Mouse (Mus musculus) heart, postnatal 0 days (tissue): ENCODE measurements around the gene Sema5a. TPM values are rescaled to one million over a fixed set of nuclear protein-coding genes. Genes with fewer than 3 reads are reported as not detected.

Source experiments
- ATAC-seq: fragments of 200-750 bp; cut with Nextera tagmentation; 2 replicates; pipeline ENCODE4 v1.8.0; 2017; ENCODE audit warnings: low read depth, moderate number of reproducible peaks, moderate library complexity; ENCODE audit not compliant: insufficient read depth
- DNase-seq: peaks from one replicate; pipeline ENCODE4 v3.0.0-alpha.2; 2016; ENCODE audit warnings: low spot score
- H3K27ac ChIP-seq: fragments of 300-500 bp; sonication (generic); 2 replicates; pipeline ENCODE4 v1.5.1; 2014; ENCODE audit warnings: low read depth, mild to moderate bottlenecking
- H3K27me3 ChIP-seq: fragments of 300-500 bp; sonication (generic); 2 replicates; pipeline ENCODE4 v1.6.1; 2014; ENCODE audit warnings: low read length, mixed read lengths; ENCODE audit not compliant: control insufficient read depth, insufficient read depth
- H3K36me3 ChIP-seq: fragments of 300-500 bp; sonication (generic); replicated peaks from 2 replicates; pipeline ENCODE4 v1.6.1; 2014; ENCODE audit warnings: low read length, mixed read lengths; ENCODE audit not compliant: control insufficient read depth, insufficient read depth
- H3K4me1 ChIP-seq: fragments of 300-500 bp; sonication (generic); 2 replicates; pipeline ENCODE4 v1.6.1; 2014; ENCODE audit warnings: antibody characterized with exemption; ENCODE audit not compliant: control insufficient read depth, insufficient read depth
- H3K4me2 ChIP-seq: fragments of 300-500 bp; sonication (generic); 2 replicates; pipeline ENCODE4 v1.6.1; 2014; ENCODE audit warnings: low read depth, mild to moderate bottlenecking, low read length, moderate library complexity
- H3K4me3 ChIP-seq: fragments of 300-500 bp; sonication (generic); 2 replicates; pipeline ENCODE4 v1.5.1; 2014; ENCODE audit warnings: low read depth, low read length
- H3K9ac ChIP-seq: fragments of 300-500 bp; sonication (generic); replicated peaks from 2 replicates; pipeline ENCODE4 v1.6.1; 2014; ENCODE audit warnings: low read depth, low read length, mixed read lengths
- H3K9me3 ChIP-seq: fragments of 300-500 bp; sonication (generic); replicated peaks from 2 replicates; pipeline ENCODE4 v1.6.1; 2016; ENCODE audit warnings: low read length; ENCODE audit not compliant: control insufficient read depth
- CTCF ChIP-seq: IDR thresholded peaks from 2 replicates; pipeline ENCODE4 v1.5.1; 2016; ENCODE audit warnings: antibody characterized with exemption, control low read depth, low read depth
- EP300 ChIP-seq: IDR thresholded peaks from 2 replicates; pipeline ENCODE4 v1.6.1; 2016; ENCODE audit warnings: antibody characterized with exemption, low read depth
- WGBS: fragments of 180-500 bp; shearing (Covaris S2); extraction: QIAGEN DNeasy Blood & Tissue Kit; methylation state at CpG from one replicate; pipeline ENCODE4 v1.1.7; 2014; 5-methylcytosine and 5-hydroxymethylcytosine counted together
- polyA plus RNA-seq: library from polyadenylated mRNA; unstranded; fragments of >200 nt; fragmentation: Nextera tagmentation; extraction: Ambion mirVana; gene quantifications from 2 replicates; pipeline ENCODE4 v1.2.1, GENCODE M21; 2015
- total RNA-seq: library from RNA; depleted of rRNA; stranded (reverse); fragments of >200 nt; gene quantifications from 2 replicates; pipeline ENCODE4 v1.2.3, GENCODE M21; 2014; ENCODE audit warnings: low replicate concordance

Sema5a gene
- total and polyA plus RNA-seq, 2 experiments from 2014 or later, result 3.7 to 11.5 TPM

DNA sequence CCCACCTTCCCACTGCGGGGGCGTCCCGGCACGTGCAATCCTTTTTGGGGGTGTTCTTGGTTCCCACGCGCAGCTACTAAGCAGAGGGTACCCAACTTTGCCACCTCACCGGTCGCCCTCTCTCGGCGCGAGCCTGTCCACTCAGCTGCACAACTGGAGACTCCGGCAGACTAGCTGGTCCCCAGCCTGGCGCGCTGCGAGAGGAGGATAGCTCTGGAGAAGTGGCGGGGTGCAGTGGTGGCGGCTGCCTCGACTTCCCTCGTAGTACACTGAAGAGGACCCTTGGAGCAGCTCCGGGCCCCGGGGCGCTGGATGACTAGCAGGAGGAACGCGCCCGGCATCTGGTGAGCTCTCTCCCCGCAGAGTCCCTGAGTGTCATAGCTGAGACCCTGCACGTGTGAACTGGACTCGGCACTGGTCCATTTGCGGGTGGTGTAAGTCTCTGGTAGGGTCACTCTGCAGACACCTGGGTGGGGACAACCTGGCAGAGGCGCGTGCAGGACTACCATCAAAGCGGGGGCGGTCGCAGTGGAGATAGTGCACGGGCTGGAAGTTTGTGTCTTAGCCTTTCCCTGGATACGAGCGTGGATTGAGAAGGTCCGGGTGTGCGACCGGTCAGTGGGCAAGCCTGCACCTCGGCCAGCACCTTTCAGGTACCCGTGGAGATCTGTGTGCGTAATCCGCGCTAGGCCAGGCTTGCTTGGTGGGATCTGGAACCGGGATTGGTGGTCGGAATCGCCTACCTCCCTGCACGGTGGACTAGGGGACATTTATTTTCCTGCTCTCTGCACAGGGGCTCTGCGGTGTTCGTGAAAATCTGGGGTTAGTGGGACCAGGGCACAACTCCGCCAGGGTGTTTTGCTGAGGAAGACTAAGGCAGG is 586 bp downstream of the Sema5a start:
- H3K9ac ChIP-seq, result peak overlapping the region; percentile 60
- peaks cover 10% of the 10 kb centered on the region for H3K4me1 ChIP-seq
- peak overlapping the region; percentile 66 for H3K4me3 ChIP-seq
- H3K4me2 ChIP-seq, result peak overlapping the region; percentile 98
- peaks cover 13% of the 10 kb centered on the region for H3K36me3 ChIP-seq
- H3K27me3 ChIP-seq, result no peaks in the 10 kb centered on the region
- no peak for DNase-seq
- TF ChIP-seq EP300 (no peak), CTCF (no peak)
- no peaks in the 10 kb centered on the region for H3K9me3 ChIP-seq
- WGBS, result under 1% methylated on average over 52 of the region's 52 CpGs
- peak; percentile 45 for ATAC-seq
- 0 out of 2 replicates have a peak overlapping the region, but pooled peaks have one; percentile 44 for H3K27ac ChIP-seq

DNA sequence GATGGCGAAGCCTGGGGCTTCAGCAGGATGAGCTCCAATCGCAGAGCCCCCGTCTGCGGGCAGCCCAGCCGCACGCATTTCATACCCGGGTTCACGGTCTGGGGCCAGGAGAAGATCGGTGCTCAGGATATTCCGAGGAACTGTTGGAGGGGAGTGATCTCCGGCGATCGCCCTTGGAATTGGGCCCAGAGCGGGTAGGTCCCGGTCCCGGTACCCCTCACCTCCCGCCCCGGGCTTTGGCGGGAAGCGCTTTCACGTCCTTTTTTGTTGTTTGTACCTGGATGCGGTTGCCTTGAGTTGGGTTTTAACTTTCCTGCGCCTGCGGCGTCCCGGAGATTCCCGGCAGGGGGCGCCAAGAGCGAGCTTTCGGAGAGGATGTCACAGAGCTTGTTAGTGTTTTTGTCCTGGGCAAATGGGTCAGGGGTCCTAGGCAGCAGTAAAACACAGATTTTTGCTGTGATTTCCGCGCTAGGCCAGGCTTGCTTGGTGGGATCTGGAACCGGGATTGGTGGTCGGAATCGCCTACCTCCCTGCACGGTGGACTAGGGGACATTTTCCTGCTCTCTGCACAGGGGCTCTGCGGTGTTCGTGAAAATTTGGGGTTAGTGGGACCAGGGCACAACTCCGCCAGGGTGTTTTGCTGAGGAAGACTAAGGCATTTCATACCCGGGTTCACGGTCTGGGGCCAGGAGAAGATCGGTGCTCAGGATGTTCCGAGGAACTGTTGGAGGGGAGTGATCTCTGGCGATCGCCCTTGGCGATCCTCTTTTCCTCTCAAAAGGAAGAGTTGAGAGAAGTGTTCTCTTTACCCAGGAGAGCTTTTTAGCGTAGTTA is 1.4 kb downstream of the Sema5a start:
- DNase-seq, result peak; percentile 54
- Histone ChIP-seq H3K9me3 (no peaks in the 10 kb centered on the region), H3K9ac (peak overlapping the region; percentile 60), H3K27me3 (no peaks in the 10 kb centered on the region), H3K4me1 (peaks cover 10% of the 10 kb centered on the region), H3K27ac (peak overlapping the region; percentile 38), H3K36me3 (peaks cover 8% of the 10 kb centered on the region), H3K4me2 (peak overlapping the region; percentile 98), H3K4me3 (peak overlapping the region; percentile 66)
- peak; percentile 34; the same call in 1 of the 2 replicates for ATAC-seq
- TF ChIP-seq EP300 (no peak), CTCF (peak; percentile 79)
- WGBS, result under 1% methylated on average over 47 of the region's 47 CpGs

DNA sequence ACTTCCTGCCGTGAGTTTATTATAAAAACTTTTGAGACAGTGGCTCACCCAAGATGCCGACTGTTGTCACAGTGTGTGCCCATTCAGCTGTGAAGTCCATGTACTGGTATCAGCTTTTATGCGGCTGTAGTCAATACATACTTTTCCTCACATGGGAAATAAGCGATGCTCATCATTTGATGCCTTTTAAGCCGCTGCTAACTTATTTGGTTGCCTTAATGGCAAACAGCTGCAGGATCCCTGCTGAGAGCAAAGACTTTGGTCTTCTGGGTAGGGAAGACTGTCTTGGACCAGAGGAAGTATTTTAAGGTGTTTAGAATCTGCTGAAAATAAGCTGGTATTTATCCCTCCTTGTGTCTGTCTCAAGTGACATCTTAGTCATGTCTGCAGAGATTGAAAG is 2.7 kb downstream of the Sema5a start:
- no peak for DNase-seq

GRCm38 (mm10) chr15:32254806-32255205 is 10.2 kb downstream of the Sema5a start:
- TF ChIP-seq EP300 (no peak), CTCF (no peak)
- H3K9me3 ChIP-seq, result peaks cover 5% of the 10 kb centered on the region; the same call in 1 of the 2 replicates
- no peak overlapping the region for H3K9ac ChIP-seq
- WGBS, result 80% methylated on average over 2 of the region's 2 CpGs
- DNase-seq (no peak), ATAC-seq (no peak)
- H3K4me3 ChIP-seq, result no peak overlapping the region
- peaks cover 21% of the 10 kb centered on the region; the same call in 1 of the 2 replicates for H3K4me1 ChIP-seq
- H3K27me3 ChIP-seq, result no peaks in the 10 kb centered on the region
- H3K36me3 ChIP-seq, result no peaks in the 10 kb centered on the region
- H3K4me2 ChIP-seq, result no peak overlapping the region
- no peak overlapping the region for H3K27ac ChIP-seq

More for the DNA sequence above, 2.7 kb downstream of the Sema5a start:
- no peaks in the 10 kb centered on the region for H3K9me3 ChIP-seq
- H3K4me1 ChIP-seq, result peaks cover 10% of the 10 kb centered on the region
- no peaks in the 10 kb centered on the region for H3K36me3 ChIP-seq
- no peak for ATAC-seq
- no peaks in the 10 kb centered on the region for H3K27me3 ChIP-seq
- H3K9ac ChIP-seq, result no peak overlapping the region
- TF ChIP-seq EP300, result no peak
- TF ChIP-seq CTCF, result no peak
- peak overlapping the region; percentile 98 for H3K4me2 ChIP-seq
- H3K4me3 ChIP-seq, result peak overlapping the region; percentile 66; the same call in 1 of the 2 replicates
- H3K27ac ChIP-seq, result no peak overlapping the region
- 62% methylated on average over 5 of the region's 5 CpGs for WGBS

DNA sequence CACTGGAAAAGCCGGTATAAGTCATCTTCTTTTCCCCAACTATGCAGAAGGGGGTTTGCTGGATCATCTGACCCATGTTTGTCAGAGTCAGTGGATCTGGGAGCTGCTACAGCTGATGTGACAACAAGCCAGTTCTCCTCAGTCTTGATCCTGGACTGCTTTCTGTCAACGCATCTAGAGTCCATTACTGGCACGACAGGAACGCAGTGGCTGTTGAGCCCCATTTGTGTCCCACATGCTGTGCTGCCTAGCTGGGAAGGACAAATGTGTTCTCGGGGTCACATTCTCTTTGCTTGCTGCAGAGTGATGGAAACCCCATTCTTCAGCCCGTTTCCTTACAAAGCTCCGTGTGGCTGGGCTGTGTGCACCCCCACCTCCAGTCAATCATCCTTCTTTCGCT is 12.7 kb downstream of the Sema5a start:
- DNase-seq, result peak; percentile 5
- H3K36me3 ChIP-seq, result no peaks in the 10 kb centered on the region
- TF ChIP-seq EP300 (no peak), CTCF (no peak)
- peak overlapping the region; percentile 50 for H3K4me2 ChIP-seq
- WGBS, result 27% methylated on average over 8 of the region's 8 CpGs
- peaks cover 5% of the 10 kb centered on the region; the same call in 1 of the 2 replicates for H3K9me3 ChIP-seq
- H3K4me1 ChIP-seq, result peaks cover 32% of the 10 kb centered on the region
- 0 out of 2 replicates have a peak overlapping the region, but pooled peaks have one; percentile 15 for H3K4me3 ChIP-seq
- no peaks in the 10 kb centered on the region for H3K27me3 ChIP-seq
- H3K27ac ChIP-seq, result peak overlapping the region; percentile 84
- H3K9ac ChIP-seq, result no peak overlapping the region
- ATAC-seq, result peak; percentile 67
